Mouse (Mus musculus): Measurements from ENCODE around the gene C730034F03Rik. TPM values are rescaled to one million over a fixed set of nuclear protein-coding genes. Genes with fewer than 3 reads are reported as not detected.

The C730034F03Rik gene
- total RNA-seq, 2 experiments from 2014 or later = 2.5 to 3.0 TPM

DNA sequence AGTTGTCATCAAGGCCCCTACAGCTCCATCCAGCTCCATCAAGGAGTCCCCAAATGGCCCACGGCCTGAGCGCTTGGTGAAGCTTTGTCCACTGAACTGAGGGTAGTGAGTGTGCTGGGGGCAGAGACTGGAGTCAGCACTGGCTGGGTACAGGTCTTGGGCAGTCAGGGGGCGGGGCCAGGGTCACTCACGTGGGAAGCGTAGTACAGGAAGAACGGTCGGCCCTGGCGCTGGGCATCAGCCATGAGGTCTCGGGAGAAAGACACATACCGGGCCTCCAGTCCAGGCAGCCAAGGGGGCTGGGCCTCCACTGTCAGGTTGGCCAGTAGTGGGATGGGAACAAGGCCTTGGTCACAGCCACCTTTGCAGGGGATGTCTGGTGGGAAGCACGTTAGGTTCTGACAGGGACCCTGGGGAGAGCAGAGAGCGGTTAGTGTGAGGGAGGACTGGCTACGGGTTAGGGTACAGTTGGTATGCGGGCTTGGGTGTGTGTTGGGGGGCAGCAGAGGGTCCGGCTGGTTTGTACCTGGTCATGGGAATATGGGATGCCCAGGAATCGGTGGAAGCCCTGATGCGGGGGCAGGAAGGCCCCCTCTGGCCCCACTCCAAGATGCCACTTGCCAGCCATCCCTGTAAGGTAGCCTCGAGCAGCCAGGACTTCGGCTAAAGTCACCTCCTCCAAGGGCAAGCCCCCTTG is 45.4 kb downstream of the C730034F03Rik start:
- DNase-seq (ENCODE audit: low spot score in 2 of 2) = no peak

DNA sequence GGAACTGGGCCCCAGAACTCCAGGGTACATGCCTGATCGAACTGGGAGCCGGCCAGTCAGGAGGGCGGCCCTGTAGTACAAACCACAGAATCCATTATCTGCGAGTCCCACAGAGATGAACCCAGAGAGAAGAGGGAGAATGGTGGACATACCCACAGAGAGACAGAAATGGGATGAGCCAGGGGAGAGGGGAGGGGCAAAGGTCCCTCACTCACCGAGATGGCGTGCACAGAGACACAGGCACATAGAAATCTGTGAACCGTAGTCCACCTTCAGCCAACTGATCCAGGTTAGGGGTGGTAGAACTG is 45.9 kb downstream of the C730034F03Rik start:
- no peak for DNase-seq (ENCODE audit: low spot score in 2 of 2)

DNA sequence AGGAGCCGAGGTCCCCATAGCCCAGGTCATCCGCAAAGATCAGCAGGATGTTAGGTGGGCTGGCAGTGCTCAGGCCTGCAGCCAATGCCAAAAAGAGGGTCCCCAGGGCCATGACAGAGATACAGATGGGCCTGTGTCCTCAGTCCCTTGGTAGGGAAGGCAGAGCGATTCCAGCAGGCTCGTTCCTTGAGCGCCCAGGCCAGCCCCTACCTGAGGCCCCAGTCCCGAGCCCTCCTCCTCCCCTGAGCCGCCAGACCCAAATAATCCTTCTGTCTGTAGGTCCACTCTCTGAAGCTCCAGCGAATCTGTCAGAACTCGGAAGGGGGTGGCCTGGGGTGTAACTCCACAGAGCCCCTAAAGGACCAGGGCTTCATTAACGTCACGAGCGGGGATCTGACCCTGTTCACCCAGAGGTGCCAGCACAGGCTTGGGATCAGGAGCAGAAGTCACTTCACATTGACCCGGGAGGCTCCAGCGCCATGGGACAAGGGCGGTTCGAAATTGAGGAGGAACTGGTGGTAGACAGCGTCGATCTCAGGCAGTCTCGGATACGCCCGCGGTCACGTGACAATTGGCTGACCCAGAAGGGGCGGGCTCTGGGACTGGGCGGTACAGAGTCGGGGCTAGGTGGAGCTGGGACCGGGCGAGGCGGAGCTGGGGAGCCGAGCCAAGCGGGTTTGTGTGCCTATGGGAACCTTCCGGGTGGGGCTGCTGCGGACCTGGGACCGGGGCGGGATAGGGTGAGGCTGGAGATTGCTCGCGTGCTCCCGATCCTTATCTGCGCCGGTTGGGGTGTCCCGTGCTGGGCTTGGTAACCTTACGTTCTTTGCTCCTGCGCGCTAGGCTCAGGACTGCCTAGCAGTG is 46.5 kb downstream of the C730034F03Rik start:
- DNase-seq (ENCODE audit: low spot score in 2 of 2) = peak; percentile 86 to 89

DNA sequence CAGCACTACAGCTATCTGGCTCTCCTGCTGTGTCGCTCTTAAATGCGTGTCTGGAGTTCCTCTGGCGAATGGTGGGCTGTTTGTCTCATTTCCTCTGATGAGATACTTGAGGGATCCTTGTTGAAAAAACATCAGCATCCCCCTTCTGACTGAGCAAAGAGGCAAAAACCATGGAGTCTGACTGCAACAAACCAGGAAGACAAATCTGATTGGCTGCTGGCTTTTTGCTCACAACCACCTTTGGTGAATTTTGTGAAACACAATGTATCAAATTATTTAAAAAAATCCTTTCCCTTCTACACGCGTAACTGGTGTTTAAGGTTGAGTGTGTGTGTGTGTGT is 47.1 kb downstream of the C730034F03Rik start:
- DNase-seq (ENCODE audit: low spot score in 2 of 2) = no peak

DNA sequence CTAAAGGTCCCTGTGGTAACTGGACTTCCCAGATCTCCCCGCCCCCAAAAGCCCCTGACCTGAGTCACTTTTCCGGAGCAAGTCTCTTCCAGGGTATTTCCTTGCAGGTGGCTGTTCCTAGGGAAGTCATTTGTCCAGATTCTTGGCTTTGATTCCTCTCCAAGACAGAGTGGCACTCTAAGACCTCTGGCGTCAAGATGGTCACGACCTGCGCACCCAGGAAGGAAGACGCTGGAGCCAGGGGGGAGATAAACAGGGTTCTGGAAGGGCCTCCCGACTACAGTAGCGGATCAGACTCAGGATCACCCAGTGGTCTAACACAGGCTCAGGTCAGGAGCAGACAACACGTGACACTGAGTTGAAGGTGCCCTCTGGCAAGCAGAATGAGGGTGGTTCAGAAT is 47.7 kb downstream of the C730034F03Rik start, which contains the start of gene Arsa:
Arsa (minus strand) TSS at position 335 of the 401 bp plus-strand sequence.
- no peak for DNase-seq (ENCODE audit: low spot score in 2 of 2)

DNA sequence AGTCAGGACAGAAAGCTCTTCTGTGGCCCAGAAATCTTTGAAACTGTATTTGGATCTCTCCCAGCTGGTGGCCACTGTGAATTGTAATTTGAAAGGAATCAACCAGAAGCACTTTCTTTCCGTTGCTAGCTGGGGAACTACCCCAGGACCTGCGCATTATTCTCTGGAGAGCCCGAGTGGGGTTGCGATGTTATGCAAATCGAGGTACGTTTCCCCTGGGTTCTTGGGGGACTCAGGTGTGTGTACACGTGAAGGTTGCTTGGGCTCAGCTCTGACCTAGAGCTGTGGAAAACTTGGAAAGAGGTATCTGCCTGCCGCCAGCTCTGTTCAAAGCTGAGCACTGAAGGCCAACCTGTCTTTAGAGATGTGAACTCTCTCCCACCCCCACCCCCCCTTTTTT is 48.4 kb downstream of the C730034F03Rik start:
- DNase-seq (ENCODE audit: low spot score in 2 of 2) = no peak

DNA sequence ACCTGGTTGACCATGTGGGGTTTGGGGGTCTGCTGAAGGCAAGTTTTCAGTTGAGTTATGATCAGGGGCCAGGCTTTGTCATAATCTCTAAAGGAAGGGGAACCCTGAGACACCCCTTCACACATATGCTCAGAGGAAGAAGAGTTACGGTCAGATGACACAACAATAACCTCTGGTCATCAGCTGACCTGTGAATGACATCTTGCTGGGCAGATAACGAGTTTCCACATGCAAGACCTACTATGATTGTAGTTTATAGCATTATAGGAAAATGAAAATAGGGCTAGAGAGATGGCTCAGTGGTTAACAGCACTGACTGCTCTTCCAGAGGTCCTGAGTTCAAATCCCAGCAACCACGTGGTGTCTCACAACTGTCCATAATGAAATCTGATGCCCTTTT is 49.2 kb downstream of the C730034F03Rik start:
- DNase-seq (ENCODE audit: low spot score in 2 of 2) = no peak

Other genes starting within 250 kb of the C730034F03Rik start
- 100 to 1,000 TPM; 167 to 207 TPM for gene Plxnb2, start 248.8 kb upstream of the C730034F03Rik start, total RNA-seq (2021)
- gene Dennd6b, start 233.1 kb upstream of the C730034F03Rik start, total RNA-seq (2021) = 10 to 100 TPM; 11.5 to 13.0 TPM
- 10 to 100 TPM; 53.8 to 57.6 TPM for gene Ppp6r2, start 218.0 kb upstream of the C730034F03Rik start, total RNA-seq (2021)
- 100 to 1,000 TPM; 108 to 111 TPM for gene Sbf1, start 114.3 kb upstream of the C730034F03Rik start, total RNA-seq (2021)
- gene Adm2, start 106.9 kb upstream of the C730034F03Rik start, total RNA-seq (2021) = under 1 TPM in 1 of 2 experiments, not detected in 1; 0.53 TPM
- 10 to 100 TPM in 1 of 2 experiments, 1 to 10 TPM in 1; 6.0 to 90.1 TPM for gene Miox, start 95.2 kb upstream of the C730034F03Rik start, total RNA-seq (2021)
- 10 to 100 TPM; 59.3 to 59.5 TPM for gene Lmf2, start 73.9 kb upstream of the C730034F03Rik start, total RNA-seq (2021)
- gene Ncaph2, start 73.9 kb upstream of the C730034F03Rik start, total RNA-seq (2021) = 100 to 1,000 TPM; 126 to 133 TPM
- gene Sco2, start 55.7 kb upstream of the C730034F03Rik start, total RNA-seq (2021) = 10 to 100 TPM; 20.2 to 22.5 TPM
- 1 to 10 TPM in 1 of 2 experiments, under 1 TPM in 1; 0.87 to 1.9 TPM for gene Tymp, start 52.5 kb upstream of the C730034F03Rik start, total RNA-seq (2021)
- gene Odf3b, start 50.3 kb upstream of the C730034F03Rik start, total RNA-seq (2021) = 1 to 10 TPM in 1 of 2 experiments, under 1 TPM in 1; 0.34 to 1.5 TPM
- gene Klhdc7b, start 44.7 kb upstream of the C730034F03Rik start, total RNA-seq (2021) = not detected
- gene Syce3, start 19.1 kb upstream of the C730034F03Rik start, total RNA-seq (2021) = not detected
- gene Cpt1b, start 3.7 kb upstream of the C730034F03Rik start, total RNA-seq (2021) = 100 to 1,000 TPM in 1 of 2 experiments, 10 to 100 TPM in 1; 95.7 to 128 TPM
- 1 to 10 TPM in 1 of 2 experiments, under 1 TPM in 1; 0.84 to 1.9 TPM for gene Gm44502, start 107 bp downstream of the C730034F03Rik start, total RNA-seq (2021)
- gene Chkb, start 319 bp downstream of the C730034F03Rik start, total RNA-seq (2021) = 10 to 100 TPM; 87.1 to 87.7 TPM
- 10 to 100 TPM; 20.4 to 22.1 TPM for gene Mapk8ip2, start 24.3 kb downstream of the C730034F03Rik start, total RNA-seq (2021)
- 10 to 100 TPM; 24.4 to 25.0 TPM for gene Arsa, start 47.8 kb downstream of the C730034F03Rik start, total RNA-seq (2021)
- 10 to 100 TPM; 58.7 to 66.0 TPM for gene Shank3, start 70.0 kb downstream of the C730034F03Rik start, total RNA-seq (2021)
- gene Acr, start 138.7 kb downstream of the C730034F03Rik start, total RNA-seq (2021) = 1 to 10 TPM; 1.9 to 2.8 TPM
- gene Rabl2, start 162.3 kb downstream of the C730034F03Rik start, total RNA-seq (2021) = 10 to 100 TPM; 17.3 to 18.3 TPM

Measured in adrenal gland, postnatal 4 days (tissue).